Mouse (Mus musculus): ENCODE results near the gene Osbpl8. TPM values are rescaled to one million over a fixed set of nuclear protein-coding genes. Genes with fewer than 3 reads are reported as not detected.

Gene Osbpl8
- polyA plus RNA-seq (2011; ENCODE audit: insufficient read depth, insufficient read length, low replicate concordance, missing spikeins): 15.3 and 25.0 TPM in 2 replicates

DNA sequence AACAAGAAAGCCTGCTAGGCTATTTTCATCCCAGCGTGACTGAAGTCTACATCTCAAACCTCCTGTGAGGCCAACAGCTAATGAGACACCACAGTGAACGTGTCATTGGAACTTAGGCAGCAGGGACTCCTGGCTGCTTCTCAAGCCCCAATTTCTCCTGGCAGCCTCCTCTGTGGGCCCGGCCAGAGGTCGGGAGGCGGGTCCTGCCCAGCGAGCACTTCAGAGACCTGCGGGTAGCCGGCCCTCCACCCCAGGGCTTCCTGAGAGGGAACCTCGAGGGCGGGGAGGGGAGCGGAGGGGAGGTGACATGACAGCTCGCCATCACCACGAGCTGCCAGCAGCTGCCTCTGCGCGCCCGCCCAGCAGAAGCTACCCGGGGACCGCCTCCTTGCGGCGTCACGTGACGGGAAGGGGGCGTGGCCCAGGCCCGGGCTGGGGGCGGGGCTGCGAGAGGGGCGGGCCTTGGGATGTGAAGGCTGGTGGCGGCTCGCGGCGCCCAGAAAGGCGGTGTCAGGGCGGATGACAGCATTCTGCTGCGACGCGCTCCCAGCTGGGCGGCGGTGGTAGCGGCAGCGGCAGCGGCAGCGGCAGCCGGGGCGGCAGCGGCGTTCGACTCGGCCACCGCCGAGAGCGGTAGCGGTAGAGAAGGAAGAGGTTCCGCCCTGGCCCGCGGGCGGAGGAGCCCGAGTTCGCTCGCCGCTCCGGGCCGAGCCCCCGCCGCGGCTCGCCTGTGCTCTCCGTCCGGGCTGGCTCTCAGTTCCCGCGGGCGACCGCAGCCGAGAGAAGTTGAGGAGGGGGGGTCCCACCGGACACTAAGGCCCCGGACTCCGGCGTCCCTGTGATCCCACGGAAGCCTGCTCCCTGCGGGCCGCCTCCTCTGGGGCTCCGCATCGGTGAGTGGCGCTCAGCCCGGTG, at the start of gene Osbpl8:
Gene Osbpl8, plus strand, starts transcription at position 449 of the 915 bp plus-strand sequence.
- TF ChIP-seq POLR2A (IDR thresholded peaks at IDR 0.05; ENCODE audit: borderline replicate concordance, control insufficient read depth, low read depth, low read length) (peak; percentile 98), CTCF (IDR thresholded peaks at IDR 0.05; ENCODE audit: control insufficient read depth, insufficient read depth, low read length) (no peak)
- peak within 1 kb of the TSS; percentile 100 for H3K27ac ChIP-seq (ENCODE audit: control insufficient read depth, insufficient read depth, low read depth, low read length, poor library complexity)
- H3K4me3 ChIP-seq (replicated peaks; ENCODE audit: control insufficient read depth, low read depth, low read length): peak within 1 kb of the TSS; percentile 99
- H3K4me1 ChIP-seq (ENCODE audit: control insufficient read depth, insufficient read depth, low read length): peaks cover 5% of the 10 kb centered on the region
- under 1% methylated on average over 83 of the region's 84 CpGs for WGBS

DNA sequence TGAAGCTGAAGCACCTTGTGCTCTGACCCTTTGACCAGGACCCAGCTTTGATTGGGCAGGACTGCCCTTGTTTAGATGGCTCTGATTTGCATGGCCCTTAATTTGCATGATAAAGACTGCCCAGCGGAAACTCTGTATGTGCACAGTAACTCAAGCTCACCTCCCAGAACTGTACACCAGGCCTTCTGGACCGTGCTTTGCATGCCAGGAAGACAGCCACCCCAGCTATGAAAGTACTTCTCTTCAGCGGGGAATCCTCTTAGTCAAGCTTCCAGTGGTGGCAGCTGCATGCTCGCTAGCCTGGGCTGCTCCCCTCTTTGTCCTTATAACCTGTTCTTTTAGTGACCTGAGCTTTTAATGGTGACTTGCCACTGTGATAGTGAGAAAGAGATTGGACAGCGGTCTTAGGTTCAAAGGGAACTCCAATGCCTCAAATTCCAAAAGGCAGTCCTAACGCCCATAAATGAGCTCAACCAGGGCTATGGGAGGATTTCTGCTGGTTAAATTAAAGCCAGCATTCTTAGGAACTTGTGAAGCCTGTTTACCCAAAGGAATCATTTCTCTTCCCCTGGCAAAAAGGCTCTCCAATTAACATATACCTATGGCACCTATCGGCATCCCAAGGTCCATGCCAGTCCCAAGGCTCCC, 47.2 kb upstream of the Osbpl8 start:
- Histone ChIP-seq H3K4me1 (ENCODE audit: control insufficient read depth, insufficient read depth, low read length) (peaks cover 3% of the 10 kb centered on the region; the same call in 1 of the 2 replicates), H3K27ac (ENCODE audit: control insufficient read depth, insufficient read depth, low read depth, low read length, poor library complexity) (no peak overlapping the region), H3K4me3 (replicated peaks; ENCODE audit: control insufficient read depth, low read depth, low read length) (no peak overlapping the region)
- TF ChIP-seq CTCF (IDR thresholded peaks at IDR 0.05; ENCODE audit: control insufficient read depth, insufficient read depth, low read length) (no peak), POLR2A (IDR thresholded peaks at IDR 0.05; ENCODE audit: borderline replicate concordance, control insufficient read depth, low read depth, low read length) (no peak)
- 80% methylated on average over 7 of the region's 7 CpGs for WGBS

DNA sequence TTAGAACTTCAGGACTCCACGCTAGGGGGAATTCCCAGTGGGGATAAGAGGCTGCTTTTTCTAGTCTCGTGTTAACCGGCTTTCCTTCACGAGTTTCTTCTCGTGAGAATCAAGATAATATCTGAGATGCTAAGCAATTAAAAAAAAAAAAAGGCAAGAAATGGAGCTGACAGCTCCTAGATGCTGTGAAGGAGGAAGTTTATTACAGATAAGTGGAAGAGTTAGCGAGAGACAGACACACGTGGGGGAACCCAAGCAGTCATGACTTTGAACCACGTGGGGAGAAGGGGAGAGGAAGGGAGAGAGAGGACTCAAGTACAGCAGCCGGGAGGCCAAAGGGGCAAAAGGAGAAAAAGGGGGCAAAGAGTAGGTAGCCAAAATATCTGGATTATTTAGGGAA, 46.3 kb upstream of the Osbpl8 start:
- WGBS: 7% methylated on average over 9 of the region's 9 CpGs
- TF ChIP-seq CTCF (IDR thresholded peaks at IDR 0.05; ENCODE audit: control insufficient read depth, insufficient read depth, low read length) (no peak), POLR2A (IDR thresholded peaks at IDR 0.05; ENCODE audit: borderline replicate concordance, control insufficient read depth, low read depth, low read length) (no peak)
- H3K4me1 ChIP-seq (ENCODE audit: control insufficient read depth, insufficient read depth, low read length): peaks cover 3% of the 10 kb centered on the region; the same call in 1 of the 2 replicates

DNA sequence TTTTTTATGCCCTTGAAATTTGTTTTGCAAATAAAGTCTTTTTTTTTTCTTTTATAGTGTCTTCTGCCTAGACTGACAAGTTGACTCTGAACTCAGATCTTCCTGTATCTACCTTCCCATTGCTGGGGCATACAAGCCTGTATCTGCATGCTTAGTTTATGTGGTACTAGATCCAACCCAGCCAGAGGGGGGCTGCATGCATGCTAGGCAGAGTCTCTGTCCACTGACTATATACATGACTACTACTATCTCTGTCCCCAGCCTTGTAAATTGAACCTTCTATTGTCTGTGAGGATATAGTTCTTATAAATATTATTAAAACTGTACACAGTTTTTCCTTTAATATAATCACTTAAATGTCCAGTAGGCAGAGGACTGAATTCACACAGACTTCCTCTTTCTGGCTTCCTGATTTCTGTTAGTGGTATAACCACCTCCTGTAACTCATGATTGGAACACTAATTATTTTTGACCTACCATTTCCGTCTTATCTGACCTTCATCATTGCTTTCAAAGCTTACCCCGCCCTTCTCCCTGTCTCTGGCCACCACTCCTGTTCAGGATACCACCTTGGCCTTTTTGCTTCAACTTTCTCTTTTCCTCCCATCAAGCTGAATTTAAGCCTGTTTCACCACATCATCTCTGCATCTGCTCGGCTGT, 45.4 kb upstream of the Osbpl8 start:
- TF ChIP-seq POLR2A (IDR thresholded peaks at IDR 0.05; ENCODE audit: borderline replicate concordance, control insufficient read depth, low read depth, low read length): no peak
- TF ChIP-seq CTCF (IDR thresholded peaks at IDR 0.05; ENCODE audit: control insufficient read depth, insufficient read depth, low read length): no peak
- peaks cover 3% of the 10 kb centered on the region; the same call in 1 of the 2 replicates for H3K4me1 ChIP-seq (ENCODE audit: control insufficient read depth, insufficient read depth, low read length)
- no peak overlapping the region for H3K4me3 ChIP-seq (replicated peaks; ENCODE audit: control insufficient read depth, low read depth, low read length)
- H3K27ac ChIP-seq (ENCODE audit: control insufficient read depth, insufficient read depth, low read depth, low read length, poor library complexity): peak overlapping the region; percentile 79
- WGBS: 0% methylated on average over 3 of the region's 3 CpGs

More for the DNA sequence above, 46.3 kb upstream of the Osbpl8 start:
- 0 out of 2 replicates have a peak overlapping the region, but pooled peaks have one; percentile 48 for H3K27ac ChIP-seq (ENCODE audit: control insufficient read depth, insufficient read depth, low read depth, low read length, poor library complexity)
- no peak overlapping the region for H3K4me3 ChIP-seq (replicated peaks; ENCODE audit: control insufficient read depth, low read depth, low read length)

DNA sequence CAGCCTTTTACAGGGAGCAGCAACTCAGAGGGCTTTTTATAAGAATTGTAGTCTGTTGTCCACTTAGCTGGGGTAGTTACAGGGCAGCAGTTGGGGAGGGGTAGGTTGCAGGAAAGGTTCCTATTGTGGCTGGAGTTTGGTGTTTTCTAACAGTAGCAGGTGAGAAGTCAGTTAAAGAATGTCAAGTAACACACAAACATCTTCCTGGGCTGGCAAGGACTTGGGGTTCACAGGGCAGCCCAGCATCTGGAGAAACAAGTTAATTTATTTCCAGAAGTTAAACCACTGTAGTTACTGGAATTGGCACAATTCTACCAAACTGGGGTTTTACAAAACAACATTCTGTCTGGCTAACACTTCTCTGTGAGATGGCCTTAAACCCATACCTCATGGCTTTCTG, 44.8 kb upstream of the Osbpl8 start:
- TF ChIP-seq CTCF (IDR thresholded peaks at IDR 0.05; ENCODE audit: control insufficient read depth, insufficient read depth, low read length) (no peak), POLR2A (IDR thresholded peaks at IDR 0.05; ENCODE audit: borderline replicate concordance, control insufficient read depth, low read depth, low read length) (no peak)
- Histone ChIP-seq H3K4me3 (replicated peaks; ENCODE audit: control insufficient read depth, low read depth, low read length) (no peak overlapping the region), H3K27ac (ENCODE audit: control insufficient read depth, insufficient read depth, low read depth, low read length, poor library complexity) (peak overlapping the region; percentile 79; the same call in 1 of the 2 replicates), H3K4me1 (ENCODE audit: control insufficient read depth, insufficient read depth, low read length) (peaks cover 3% of the 10 kb centered on the region; the same call in 1 of the 2 replicates)

- H3K27ac ChIP-seq (ENCODE audit: control insufficient read depth, insufficient read depth, low read depth, low read length, poor library complexity): no peak overlapping the region
- 69% methylated on average over 10 of the region's 10 CpGs for WGBS
Measured at GRCm38 (mm10) chr10:111122864-111123398, 41.6 kb upstream of the Osbpl8 start.

GRCm38 (mm10) chr10:111124175-111124574, 40.4 kb upstream of the Osbpl8 start:
- TF ChIP-seq CTCF (IDR thresholded peaks at IDR 0.05; ENCODE audit: control insufficient read depth, insufficient read depth, low read length): no peak
- TF ChIP-seq POLR2A (IDR thresholded peaks at IDR 0.05; ENCODE audit: borderline replicate concordance, control insufficient read depth, low read depth, low read length): no peak
- Histone ChIP-seq H3K4me3 (replicated peaks; ENCODE audit: control insufficient read depth, low read depth, low read length) (no peak overlapping the region), H3K4me1 (ENCODE audit: control insufficient read depth, insufficient read depth, low read length) (peaks cover 1% of the 10 kb centered on the region; the same call in 1 of the 2 replicates), H3K27ac (ENCODE audit: control insufficient read depth, insufficient read depth, low read depth, low read length, poor library complexity) (no peak overlapping the region)
- WGBS: 73% methylated on average over 7 of the region's 7 CpGs

More at GRCm38 (mm10) chr10:111122864-111123398, 41.6 kb upstream of the Osbpl8 start:
- TF ChIP-seq CTCF (IDR thresholded peaks at IDR 0.05; ENCODE audit: control insufficient read depth, insufficient read depth, low read length) (no peak), POLR2A (IDR thresholded peaks at IDR 0.05; ENCODE audit: borderline replicate concordance, control insufficient read depth, low read depth, low read length) (no peak)
- peaks cover 3% of the 10 kb centered on the region; the same call in 1 of the 2 replicates for H3K4me1 ChIP-seq (ENCODE audit: control insufficient read depth, insufficient read depth, low read length)
- H3K4me3 ChIP-seq (replicated peaks; ENCODE audit: control insufficient read depth, low read depth, low read length): no peak overlapping the region

Data from bone marrow, adult 2 months (tissue).